9 mouse cellular contexts compared by ENCODE assay signal in genomic region chr9:109892651-109893250, GRCm38 (mm10). TPM values are rescaled to one million over a fixed set of nuclear protein-coding genes. Genes with fewer than 3 reads are reported as not detected.
A peak's percentile ranks its signal among the peaks of the same experiment; 100 is the strongest.
DNase-seq lines count a peak whose midpoint lies in the region; ATAC-seq lines count a peak whose summit lies in the region.
"Had no signal": no experiment of that assay in that cellular context is flagged by ENCODE, and none has a peak within 500 bp of the region (broad histone marks: within the 10 kb centered on the region; RNA-seq: fewer than 3 reads in every experiment).

No protein-coding gene starts in this region.

- WGBS in heart, embryonic 12.5 days: 65% methylated on average over 5 of the region's 5 CpGs

- H3K9me3 ChIP-seq in heart, embryonic 12.5 days (replicated peaks): no peaks in the 10 kb centered on the region

- H3K4me2 ChIP-seq in heart, embryonic 12.5 days: no peak overlapping the region

- no peak overlapping the region for H3K4me3 ChIP-seq in heart, embryonic 12.5 days

- H3K4me1 ChIP-seq in heart, embryonic 12.5 days (replicated peaks): peaks cover 13% of the 10 kb centered on the region

- H3K36me3 ChIP-seq in heart, embryonic 12.5 days: peaks cover 66% of the 10 kb centered on the region

- H3K27ac ChIP-seq in heart, embryonic 12.5 days (ENCODE audit: poor library complexity, severe bottlenecking): no peak overlapping the region
- H3K27ac ChIP-seq: macrophage had no signal

- peak; percentile 94 for DNase-seq in heart, adult 11 months
- DNase-seq in adrenal gland, adult 8-10 months: peak; percentile 65
- peak; percentile 83 for DNase-seq in embryo, embryonic 10 days (ENCODE audit: low spot score)
- DNase-seq in gastrocnemius, postnatal 25 days: peak; percentile 69
- peak; percentile 39 to 83 for DNase-seq in layer of hippocampus, adult 18-20 months (ENCODE audit: low spot score in 2 of 2)
- peak; percentile 88 for DNase-seq in lung, postnatal 10 days
- DNase-seq in right cerebral cortex, postnatal 36 days (ENCODE audit: low spot score in 2 of 2): peak; percentile 47 to 53

- no peak; the same call in 1 of the 2 replicates for ATAC-seq in heart, embryonic 12.5 days (ENCODE audit: insufficient number of reproducible peaks, low FRiP score)

- H3K9ac ChIP-seq in heart, embryonic 12.5 days: no peak overlapping the region

- no peaks in the 10 kb centered on the region for H3K27me3 ChIP-seq in heart, embryonic 12.5 days (replicated peaks)

RNA-seq across cellular contexts. Expression of gene Cdc25a, which starts 17.4 kb away (rescaled TPM):
- 27.6 and 28.6 TPM in 2 replicates for polyA plus RNA-seq in heart, embryonic 12.5 days (2016; fragmentation: Nextera tagmentation; extraction: Ambion mirVana)
- total RNA-seq in adrenal gland, adult 8-10 months (2022): 10 to 100 TPM; 10.5 to 14.5 (median 10.8) TPM
- 1 to 10 TPM; 3.6 to 3.7 TPM for total RNA-seq in gastrocnemius, postnatal 25 days (2021)
- total RNA-seq in layer of hippocampus, adult 18-20 months (2021): 1 to 10 TPM; 4.6 to 4.9 TPM

RNA-seq across cellular contexts. Expression of gene Map4, which starts 38.5 kb away (rescaled TPM):
- polyA plus RNA-seq in heart, embryonic 12.5 days (2016; fragmentation: Nextera tagmentation; extraction: Ambion mirVana): 118 and 122 TPM in 2 replicates
- 100 to 1,000 TPM in 2 of 4 experiments, 10 to 100 TPM in 2; 75.9 to 139 (median 108) TPM for total RNA-seq in adrenal gland, adult 8-10 months (2022)
- total RNA-seq in gastrocnemius, postnatal 25 days (2021): 100 to 1,000 TPM; 426 to 444 TPM
- 100 to 1,000 TPM; 558 to 622 TPM for total RNA-seq in layer of hippocampus, adult 18-20 months (2021)

RNA-seq across cellular contexts. Expression of gene Camp, which starts 43.3 kb away (rescaled TPM):
- polyA plus RNA-seq in heart, embryonic 12.5 days (2016; fragmentation: Nextera tagmentation; extraction: Ambion mirVana): 0.35 and 1.1 TPM in 2 replicates
- total RNA-seq in adrenal gland, adult 8-10 months (2022): not detected
- not detected for total RNA-seq in gastrocnemius, postnatal 25 days (2021)
- not detected for total RNA-seq in layer of hippocampus, adult 18-20 months (2021)
